Mouse (Mus musculus): ENCODE data around the gene Gm44790. TPM values are rescaled to one million over a fixed set of nuclear protein-coding genes. Genes with fewer than 3 reads are reported as not detected.

The Gm44790 gene
- polyA plus RNA-seq (2017; shearing (Covaris generic)), result not detected

DNA sequence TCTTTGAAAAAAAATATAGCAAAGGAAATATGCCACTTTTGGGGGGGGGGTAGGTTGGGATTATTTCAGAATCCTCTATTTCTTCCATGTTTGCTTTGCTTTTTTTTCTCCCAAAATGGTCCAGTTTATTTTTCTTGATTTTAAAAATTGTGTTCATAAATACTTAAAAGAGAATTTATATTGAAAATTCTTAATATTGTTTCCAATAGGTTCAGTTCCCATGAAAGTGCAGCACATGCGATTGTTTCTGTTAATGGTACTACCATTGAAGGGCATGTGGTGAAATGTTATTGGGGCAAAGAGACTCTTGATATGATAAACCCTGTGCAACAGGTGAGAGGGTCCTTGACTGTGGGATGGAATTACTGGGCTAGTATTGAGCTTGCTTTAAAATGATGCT, at the start of gene Gm44790:
Gene Gm44790 (plus strand): TSS at position 301 of the 400 bp plus-strand sequence.

DNA sequence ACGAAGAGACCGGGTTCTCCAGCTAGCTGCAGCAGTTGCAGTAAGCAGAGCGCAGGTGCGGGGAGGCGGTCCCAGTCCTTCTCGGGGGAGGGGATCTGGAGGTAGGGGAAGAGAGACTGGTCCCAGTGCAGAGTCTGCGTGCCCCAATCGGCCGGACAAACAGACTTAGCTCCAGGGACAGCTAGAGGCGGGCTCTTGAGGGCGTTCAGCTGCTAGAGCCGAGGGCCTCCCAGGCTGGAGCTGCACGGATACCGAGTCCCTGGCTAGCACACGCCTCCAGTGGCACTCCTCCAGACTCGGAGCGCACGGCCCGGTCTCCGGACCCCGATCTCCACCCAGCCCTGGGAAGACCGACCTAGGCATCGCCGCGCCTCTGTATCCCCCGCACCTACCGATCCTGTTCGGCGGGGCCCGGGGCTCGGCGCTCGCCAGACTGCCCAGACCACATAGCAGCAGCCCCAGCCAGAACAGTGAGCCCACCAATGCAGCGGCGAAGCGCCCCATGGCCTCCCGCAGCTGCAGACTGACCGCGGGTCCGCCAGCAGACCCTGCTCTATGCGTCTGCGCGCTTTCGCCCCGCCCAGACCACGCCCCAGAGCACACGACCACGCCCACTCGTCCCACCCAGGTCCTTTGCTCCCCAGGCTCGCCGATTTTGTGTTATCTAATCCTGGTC, 29.7 kb upstream of the Gm44790 start, which contains the start of gene Pcyox1:
Gene Pcyox1 (minus strand): TSS at position 574 of the 676 bp plus-strand sequence.

GRCm38 (mm10) chr6:86404100-86404861, 22.2 kb upstream of the Gm44790 start, which contains the start of gene Tia1:
Gene Tia1 (plus strand): TSS chr6:86404219.

GRCm38 (mm10) chr6:86438272-86439118, 12.0 kb downstream of the Gm44790 start, which contains the start of gene C87436:
Gene C87436 (plus strand): TSS chr6:86438374.

Other genes starting within 250 kb of the Gm44790 start
- gene Tgfa, start 231.4 kb upstream of the Gm44790 start, polyA plus RNA-seq (2017; shearing (Covaris generic)), result 1 to 10 TPM in 1 of 2 experiments, under 1 TPM in 1; 0.18 to 2.1 TPM
- 10 to 100 TPM; 36.7 to 53.8 TPM for gene Fam136a, start 61.0 kb upstream of the Gm44790 start, polyA plus RNA-seq (2017; shearing (Covaris generic))
- 100 to 1,000 TPM; 345 to 350 TPM for gene Snrpg, start 55.4 kb upstream of the Gm44790 start, polyA plus RNA-seq (2017; shearing (Covaris generic))
- 1 to 10 TPM; 6.3 to 8.4 TPM for gene Pcyox1, start 29.5 kb upstream of the Gm44790 start, polyA plus RNA-seq (2017; shearing (Covaris generic))
- gene Tia1, start 22.4 kb upstream of the Gm44790 start, polyA plus RNA-seq (2017; shearing (Covaris generic)), result 100 to 1,000 TPM in 1 of 2 experiments, 10 to 100 TPM in 1; 97.6 to 106 TPM
- 10 to 100 TPM; 39.7 to 54.0 TPM for gene C87436, start 11.7 kb downstream of the Gm44790 start, polyA plus RNA-seq (2017; shearing (Covaris generic))
- gene Pcbp1, start 99.7 kb downstream of the Gm44790 start, polyA plus RNA-seq (2017; shearing (Covaris generic)), result 100 to 1,000 TPM; 296 to 370 TPM
- gene Asprv1, start 201.5 kb downstream of the Gm44790 start, polyA plus RNA-seq (2017; shearing (Covaris generic)), result under 1 TPM in 1 of 2 experiments, not detected in 1; 0.72 TPM
- 10 to 100 TPM; 54.7 to 58.9 TPM for gene Mxd1, start 242.5 kb downstream of the Gm44790 start, polyA plus RNA-seq (2017; shearing (Covaris generic))